Mouse (Mus musculus): ENCODE data around the gene Bdkrb2.

- TF ChIP-seq CTCF (IDR thresholded peaks at IDR 0.05; ENCODE audit: low read depth), result no peak
- TF ChIP-seq EP300 (IDR thresholded peaks at IDR 0.05; ENCODE audit: low read depth), result no peak
These were observed 36.2 kb upstream of the Bdkrb2 start for GRCm38 (mm10) chr12:105526829-105527228.

Measured in liver, postnatal 0 days (tissue).